Mouse (Mus musculus) testis, adult 2 months (tissue): ENCODE data around the gene Gm6676. TPM values are rescaled to one million over a fixed set of nuclear protein-coding genes. Genes with fewer than 3 reads are reported as not detected.
"Not testable (repeated sequence)": the region's sequence is repeated elsewhere in the genome, so short reads cannot be mapped to it uniquely, and the experiment has no call there.

Experiments
- H3K27ac ChIP-seq: fragments of 200-500 bp; 2 replicates; pipeline ENCODE4 v1.5.1; 2012; ENCODE audit warnings: low read depth, low read length; ENCODE audit not compliant: control insufficient read depth, insufficient read depth
- H3K27me3 ChIP-seq: fragments of 200-500 bp; 2 replicates; pipeline ENCODE4 v1.6.1; 2012; ENCODE audit warnings: mild to moderate bottlenecking, low read length, moderate library complexity; ENCODE audit not compliant: control insufficient read depth, insufficient read depth
- H3K36me3 ChIP-seq: fragments of 200-500 bp; 2 replicates; pipeline ENCODE4 v1.6.1; 2012; ENCODE audit warnings: mild to moderate bottlenecking, low read length; ENCODE audit not compliant: control insufficient read depth, insufficient read depth
- H3K4me1 ChIP-seq: fragments of 200-500 bp; 2 replicates; pipeline ENCODE4 v1.6.1; 2012; ENCODE audit warnings: low read length; ENCODE audit not compliant: control insufficient read depth, insufficient read depth
- H3K4me3 ChIP-seq: fragments of 200-500 bp; 2 replicates; pipeline ENCODE4 v1.5.1; 2012; ENCODE audit warnings: low read depth, mild to moderate bottlenecking, low read length, moderate library complexity, mixed read lengths; ENCODE audit not compliant: control insufficient read depth
- polyA plus RNA-seq: library from polyadenylated mRNA; depleted of rRNA; stranded (reverse); fragments of >200 nt; gene quantifications from 2 replicates; pipeline ENCODE4 v1.2.3, GENCODE M21; 2012; rRNA removed

Gm6676 gene
- 0.70 and 0.93 TPM in 2 replicates for polyA plus RNA-seq

GRCm38 (mm10) chr14:7125312-7125711 is at the start of gene Gm6676:
Gene Gm6676 (minus strand): TSS chr14:7125412.
- not testable (repeated sequence) for H3K27ac ChIP-seq, H3K4me1 ChIP-seq, H3K36me3 ChIP-seq, H3K4me3 ChIP-seq, H3K27me3 ChIP-seq

DNA sequence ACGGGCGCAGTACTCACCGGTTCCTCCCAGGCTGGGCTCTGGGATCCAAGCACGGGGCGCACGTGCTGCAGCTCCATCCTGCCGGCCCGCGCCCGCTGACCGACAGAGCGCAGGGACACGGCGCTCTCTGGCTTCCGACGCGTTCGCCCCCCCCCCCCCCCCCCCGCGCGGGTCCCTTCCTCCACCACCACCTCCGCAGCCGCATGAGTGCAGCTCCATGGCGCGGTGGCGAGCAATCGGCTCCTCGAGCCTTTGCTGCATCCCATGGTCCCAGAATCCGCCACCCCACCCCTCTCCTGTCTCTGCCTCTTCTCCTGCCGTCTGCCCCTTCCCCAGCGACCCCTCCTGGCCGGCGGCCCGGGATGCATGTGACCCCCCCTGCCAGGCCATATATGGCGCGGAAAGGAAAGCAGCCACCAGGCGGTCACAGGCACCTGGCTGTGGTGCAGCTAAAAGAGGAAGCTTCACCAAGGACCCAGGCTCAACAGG is 49.3 kb upstream of the Gm6676 start, which contains the start of gene Gm3512:
TSS of gene Gm3512 (minus strand) at position 51 of the 489 bp plus-strand sequence.
- not testable (repeated sequence) for H3K36me3 ChIP-seq, H3K4me1 ChIP-seq, H3K27ac ChIP-seq, H3K27me3 ChIP-seq, H3K4me3 ChIP-seq

DNA sequence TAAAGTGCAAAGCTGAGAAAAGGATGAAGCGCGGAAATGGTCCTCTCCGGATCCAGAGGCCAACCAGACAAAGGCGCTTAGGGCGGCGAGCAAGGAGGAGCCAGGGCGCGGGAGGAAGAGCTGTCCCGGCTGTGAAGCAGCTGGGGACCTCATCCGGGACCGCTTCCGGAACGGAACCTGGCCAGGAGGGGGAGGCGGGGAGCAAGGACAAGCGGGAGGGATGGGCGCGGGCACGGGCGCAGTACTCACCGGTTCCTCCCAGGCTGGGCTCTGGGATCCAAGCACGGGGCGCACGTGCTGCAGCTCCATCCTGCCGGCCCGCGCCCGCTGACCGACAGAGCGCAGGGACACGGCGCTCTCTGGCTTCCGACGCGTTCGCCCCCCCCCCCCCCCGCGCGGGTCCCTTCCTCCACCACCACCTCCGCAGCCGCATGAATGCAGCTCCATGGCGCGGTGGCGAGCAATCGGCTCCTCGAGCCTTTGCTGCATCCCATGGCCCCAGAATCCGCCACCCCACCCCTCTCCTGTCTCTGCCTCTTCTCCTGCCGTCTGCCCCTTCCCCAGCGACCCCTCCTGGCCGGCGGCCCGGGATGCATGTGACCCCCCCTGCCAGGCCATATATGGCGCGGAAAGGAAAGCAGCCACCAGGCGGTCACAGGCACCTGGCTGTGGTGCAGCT is 19.9 kb downstream of the Gm6676 start:
- H3K4me3 ChIP-seq, H3K4me1 ChIP-seq, H3K27ac ChIP-seq, H3K36me3 ChIP-seq, H3K27me3 ChIP-seq: not testable (repeated sequence)

- not testable (repeated sequence) for H3K4me3 ChIP-seq
Observed at GRCm38 (mm10) chr14:7100521-7100920, 24.7 kb downstream of the Gm6676 start, which contains the start of gene Gm3696. Gene Gm3696 (minus strand): TSS chr14:7100621.

More at GRCm38 (mm10) chr14:7100521-7100920, 24.7 kb downstream of the Gm6676 start, which contains the start of gene Gm3696:
- H3K27me3 ChIP-seq, H3K27ac ChIP-seq, H3K36me3 ChIP-seq, H3K4me1 ChIP-seq: not testable (repeated sequence)

Other genes with a start within 250 kb of the Gm6676 start
- gene Gm3667, start 235.4 kb downstream of the Gm6676 start, polyA plus RNA-seq, result 0.20 and 0.59 TPM in 2 replicates
- gene Gm6356, start 151.6 kb downstream of the Gm6676 start, polyA plus RNA-seq, result 1.5 and 2.5 TPM in 2 replicates
- 7.5 and 10.5 TPM in 2 replicates for gene Gm10406, start 98.0 kb downstream of the Gm6676 start, polyA plus RNA-seq
- 11.8 and 12.9 TPM in 2 replicates for gene Gm3685, start 80.4 kb downstream of the Gm6676 start, polyA plus RNA-seq
- 0.83 and 0.94 TPM in 2 replicates for gene Gm3696, start 24.8 kb downstream of the Gm6676 start, polyA plus RNA-seq
- 0.67 and 1.3 TPM in 2 replicates for gene Gm3512, start 49.1 kb upstream of the Gm6676 start, polyA plus RNA-seq
- 0.70 and 0.93 TPM in 2 replicates for gene Gm16434, start 69.1 kb upstream of the Gm6676 start, polyA plus RNA-seq
- 1.6 TPM in 1 of 2 replicates, not detected in the other for gene Gm3727, start 139.3 kb upstream of the Gm6676 start, polyA plus RNA-seq
- gene Gm3739, start 189.6 kb upstream of the Gm6676 start, polyA plus RNA-seq, result 1.8 and 2.4 TPM in 2 replicates
- 7.4 and 8.1 TPM in 2 replicates for gene Gm5797, start 207.0 kb upstream of the Gm6676 start, polyA plus RNA-seq
- gene Gm8374, start 239.7 kb upstream of the Gm6676 start, polyA plus RNA-seq, result 0.97 and 1.6 TPM in 2 replicates